Mouse (Mus musculus) liver, embryonic 14.5 days (tissue): ENCODE data around the gene Bloc1s2. TPM values are rescaled to one million over a fixed set of nuclear protein-coding genes. Genes with fewer than 3 reads are reported as not detected.
"Not testable (repeated sequence)": the region's sequence is repeated elsewhere in the genome, so short reads cannot be mapped to it uniquely, and the experiment has no call there.

Experiments used
- ATAC-seq: fragments of 200-750 bp; cut with Nextera tagmentation; 2 replicates; pipeline ENCODE4 v1.8.0; 2017; ENCODE audit warnings: moderate number of reproducible peaks, mild to moderate bottlenecking, moderate library complexity; ENCODE audit not compliant: insufficient read depth
- DNase-seq, 3 experiments: peaks; one replicate each; pipeline ENCODE4 v3.0.0-alpha.2; 2012 to 2013; ENCODE audit warnings: low read depth in 3 of 3, low spot score in 3 of 3
- H3K27ac ChIP-seq: fragments of 300-500 bp; sonication (generic); 2 replicates; pipeline ENCODE4 v1.5.1; 2014; ENCODE audit warnings: moderate library complexity, mild to moderate bottlenecking, control low read depth, inconsistent platforms
- H3K27me3 ChIP-seq: fragments of 300-500 bp; sonication (generic); 2 replicates; pipeline ENCODE4 v1.6.1; 2014; ENCODE audit warnings: mild to moderate bottlenecking, low read length, moderate library complexity; ENCODE audit not compliant: control insufficient read depth, insufficient read depth
- H3K36me3 ChIP-seq: fragments of 300-500 bp; sonication (generic); replicated peaks from 2 replicates; pipeline ENCODE4 v1.6.1; 2014; ENCODE audit warnings: low read depth; ENCODE audit not compliant: control insufficient read depth, insufficient read depth
- H3K4me1 ChIP-seq, 2 experiments: fragments of 200-500 bp in 1 of 2; fragments of 300-500 bp in 1 of 2; sonication (generic) in 1 of 2; replicated peaks; 2 replicates each; pipeline ENCODE4 v1.6.1; 2012 to 2014; ENCODE audit warnings: antibody characterized with exemption in 1 of 2, inconsistent platforms in 1 of 2, low read length in 1 of 2; ENCODE audit not compliant: control insufficient read depth in 2 of 2, insufficient read depth in 2 of 2
- H3K4me2 ChIP-seq: fragments of 300-500 bp; sonication (generic); 2 replicates; pipeline ENCODE4 v1.6.1; 2014; ENCODE audit warnings: low read depth, mild to moderate bottlenecking, control low read depth, moderate library complexity
- H3K4me3 ChIP-seq, 2 experiments: fragments of 200-500 bp in 1 of 2; fragments of 300-500 bp in 1 of 2; sonication (generic) in 1 of 2; 2 replicates each; pipeline ENCODE4 v1.5.1; 2012 to 2014; ENCODE audit warnings: low read depth in 2 of 2, low read length in 2 of 2, mild to moderate bottlenecking in 2 of 2, control low read depth in 1 of 2, inconsistent platforms in 1 of 2, moderate library complexity in 1 of 2; ENCODE audit not compliant: insufficient read depth in 1 of 2
- H3K9ac ChIP-seq: fragments of 300-500 bp; sonication (generic); replicated peaks from 2 replicates; pipeline ENCODE4 v1.6.1; 2014; ENCODE audit warnings: mild to moderate bottlenecking, control low read depth, moderate library complexity
- H3K9me3 ChIP-seq: fragments of 300-500 bp; sonication (generic); 2 replicates; pipeline ENCODE4 v1.6.1; 2016; ENCODE audit warnings: low read length, mixed read lengths; ENCODE audit not compliant: control insufficient read depth
- CTCF ChIP-seq: IDR thresholded peaks from 2 replicates; pipeline ENCODE4 v1.5.1; 2016; ENCODE audit warnings: antibody characterized with exemption, low read depth, control low read depth
- EP300 ChIP-seq: IDR thresholded peaks from 2 replicates; pipeline ENCODE4 v1.6.1; 2016; ENCODE audit warnings: antibody characterized with exemption, low read depth
- WGBS: fragments of 180-500 bp; shearing (Covaris S2); extraction: QIAGEN DNeasy Blood & Tissue Kit; methylation state at CpG from one replicate; pipeline ENCODE4 v1.1.7; 2014; ENCODE audit not compliant: insufficient replicate concordance; 5-methylcytosine and 5-hydroxymethylcytosine counted together
- polyA plus RNA-seq, 2 experiments: library from polyadenylated mRNA; depleted of rRNA in 1 of 2; stranded (reverse) in 1 of 2; unstranded in 1 of 2; fragments of >200 nt; fragmentation: Nextera tagmentation in 1 of 2; extraction: Ambion mirVana in 1 of 2; gene quantifications; 2 replicates each; pipeline versions ENCODE4 v1.2.1 to v1.2.3; 2012 to 2014

The Bloc1s2 gene
- polyA plus RNA-seq, 2 experiments = 28.1 to 45.0 TPM

- H3K9me3 ChIP-seq = no peaks in the 10 kb centered on the region
- WGBS = 61% methylated on average over 5 of the region's 5 CpGs
- TF ChIP-seq CTCF (no peak), EP300 (no peak)
- H3K4me2 ChIP-seq = no peak overlapping the region
- H3K9ac ChIP-seq = no peak overlapping the region
- no peak for DNase-seq
- peaks cover 24% of the 10 kb centered on the region for H3K36me3 ChIP-seq
- ATAC-seq = no peak
- H3K4me1 ChIP-seq = peaks cover 11 to 12% of the 10 kb centered on the region in 2 experiments
- H3K4me3 ChIP-seq = no peak overlapping the region
- no peaks in the 10 kb centered on the region for H3K27me3 ChIP-seq
- no peak overlapping the region for H3K27ac ChIP-seq
Measured at GRCm38 (mm10) chr19:44132917-44133316, 13.3 kb downstream of the Bloc1s2 start.

GRCm38 (mm10) chr19:44128560-44128959 is 17.7 kb downstream of the Bloc1s2 start:
- Histone ChIP-seq H3K27me3 (no peaks in the 10 kb centered on the region), H3K27ac (no peak overlapping the region), H3K4me3 (no peak overlapping the region), H3K4me1 (no peaks in the 10 kb centered on the region), H3K4me2 (no peak overlapping the region), H3K9me3 (no peaks in the 10 kb centered on the region), H3K9ac (no peak overlapping the region), H3K36me3 (peaks cover 61% of the 10 kb centered on the region)
- DNase-seq (no peak), ATAC-seq (no peak)
- no peak for TF ChIP-seq CTCF
- no peak for TF ChIP-seq EP300
- WGBS = 77% methylated on average over 2 of the region's 2 CpGs

- ATAC-seq = no peak
- no peak overlapping the region for H3K27ac ChIP-seq
- WGBS = 83% methylated on average over 10 of the region's 10 CpGs
Measured at GRCm38 (mm10) chr19:44127729-44128497, 18.3 kb downstream of the Bloc1s2 start.

GRCm38 (mm10) chr19:44121137-44121536 is 25.1 kb downstream of the Bloc1s2 start:
- no peak overlapping the region for H3K4me2 ChIP-seq
- no peaks in the 10 kb centered on the region for H3K27me3 ChIP-seq
- WGBS = 80% methylated on average over 7 of the region's 7 CpGs
- no peaks in the 10 kb centered on the region for H3K4me1 ChIP-seq
- DNase-seq (no peak), ATAC-seq (no peak)
- no peak for TF ChIP-seq EP300
- TF ChIP-seq CTCF = no peak
- no peak overlapping the region for H3K27ac ChIP-seq
- peaks cover 61% of the 10 kb centered on the region for H3K36me3 ChIP-seq
- no peaks in the 10 kb centered on the region for H3K9me3 ChIP-seq
- H3K4me3 ChIP-seq = no peak overlapping the region
- H3K9ac ChIP-seq = no peak overlapping the region

More at GRCm38 (mm10) chr19:44127729-44128497, 18.3 kb downstream of the Bloc1s2 start:
- no peaks in the 10 kb centered on the region for H3K4me1 ChIP-seq
- DNase-seq = no peak
- H3K4me3 ChIP-seq = no peak overlapping the region
- no peaks in the 10 kb centered on the region for H3K9me3 ChIP-seq
- no peak overlapping the region for H3K4me2 ChIP-seq
- H3K9ac ChIP-seq = no peak overlapping the region
- peaks cover 68% of the 10 kb centered on the region for H3K36me3 ChIP-seq
- H3K27me3 ChIP-seq = no peaks in the 10 kb centered on the region
- TF ChIP-seq CTCF = no peak
- no peak for TF ChIP-seq EP300

- ATAC-seq, H3K4me3 ChIP-seq, H3K9ac ChIP-seq, H3K27me3 ChIP-seq, H3K27ac ChIP-seq, H3K4me2 ChIP-seq, H3K9me3 ChIP-seq, DNase-seq, H3K4me1 ChIP-seq: not testable (repeated sequence)
- 84% methylated on average over 8 of the region's 9 CpGs for WGBS
- H3K36me3 ChIP-seq = peaks cover 61% of the 10 kb centered on the region
Measured at GRCm38 (mm10) chr19:44120686-44121085, 25.6 kb downstream of the Bloc1s2 start.
